Mouse (Mus musculus): ENCODE measurements around the gene Kansl2.
"Not testable (repeated sequence)": the region's sequence is repeated elsewhere in the genome, so short reads cannot be mapped to it uniquely, and the experiment has no call there.

Gene Kansl2

GRCm38 (mm10) chr15:98536828-98537510, 2.9 kb upstream of the Kansl2 start:
- no peak for DNase-seq (ENCODE audit: low read depth, low spot score)

- no peak for DNase-seq (ENCODE audit: low read depth, low spot score)
Observed at GRCm38 (mm10) chr15:98535921-98536320, 1.9 kb upstream of the Kansl2 start.

- DNase-seq (ENCODE audit: low read depth, low spot score): no peak
Observed at GRCm38 (mm10) chr15:98533035-98533531, 981 bp downstream of the Kansl2 start.

GRCm38 (mm10) chr15:98532281-98532680, 1.8 kb downstream of the Kansl2 start:
- DNase-seq (ENCODE audit: low read depth, low spot score): no peak

- DNase-seq (ENCODE audit: low read depth, low spot score): no peak
Observed at GRCm38 (mm10) chr15:98528066-98528563, 5.9 kb downstream of the Kansl2 start.

- DNase-seq (ENCODE audit: low read depth, low spot score): no peak
Observed at GRCm38 (mm10) chr15:98527056-98527771, 6.8 kb downstream of the Kansl2 start.

GRCm38 (mm10) chr15:98526057-98526456, 8.0 kb downstream of the Kansl2 start:
- no peak for DNase-seq (ENCODE audit: low read depth, low spot score)

GRCm38 (mm10) chr15:98521245-98521644, 12.8 kb downstream of the Kansl2 start:
- no peak for DNase-seq (ENCODE audit: low read depth, low spot score)

- no peak for DNase-seq (ENCODE audit: low read depth, low spot score)
Observed at GRCm38 (mm10) chr15:98517380-98518355, 16.4 kb downstream of the Kansl2 start.

- DNase-seq (ENCODE audit: low read depth, low spot score): not testable (repeated sequence)
Observed at GRCm38 (mm10) chr15:98514845-98515244, 19.2 kb downstream of the Kansl2 start.

GRCm38 (mm10) chr15:98514146-98514545, 19.9 kb downstream of the Kansl2 start:
- no peak for DNase-seq (ENCODE audit: low read depth, low spot score)

GRCm38 (mm10) chr15:98513676-98514075, 20.4 kb downstream of the Kansl2 start:
- not testable (repeated sequence) for DNase-seq (ENCODE audit: low read depth, low spot score)

GRCm38 (mm10) chr15:98512799-98513321, 21.2 kb downstream of the Kansl2 start:
- DNase-seq (ENCODE audit: low read depth, low spot score): no peak

- no peak for DNase-seq (ENCODE audit: low read depth, low spot score)
Observed at GRCm38 (mm10) chr15:98512232-98512631, 21.8 kb downstream of the Kansl2 start.

- DNase-seq (ENCODE audit: low read depth, low spot score): no peak
Observed at GRCm38 (mm10) chr15:98511386-98511928, 22.6 kb downstream of the Kansl2 start.

GRCm38 (mm10) chr15:98510438-98511385, 23.4 kb downstream of the Kansl2 start:
- peak; percentile 54 for DNase-seq (ENCODE audit: low read depth, low spot score)

GRCm38 (mm10) chr15:98509387-98509786, 24.7 kb downstream of the Kansl2 start:
- DNase-seq (ENCODE audit: low read depth, low spot score): no peak

- no peak for DNase-seq (ENCODE audit: low read depth, low spot score)
Observed at GRCm38 (mm10) chr15:98507321-98507720, 26.7 kb downstream of the Kansl2 start.

GRCm38 (mm10) chr15:98506253-98506957, 27.7 kb downstream of the Kansl2 start:
- no peak for DNase-seq (ENCODE audit: low read depth, low spot score)

All from embryo, embryonic 11.5 days (tissue).